Mouse (Mus musculus) stomach, embryonic 15.5 days (tissue): Measurements from ENCODE around the gene Tmx2. TPM values are rescaled to one million over a fixed set of nuclear protein-coding genes. Genes with fewer than 3 reads are reported as not detected.
A peak's percentile ranks its signal among the peaks of the same experiment; 100 is the strongest.
"Not testable (repeated sequence)": the region's sequence is repeated elsewhere in the genome, so short reads cannot be mapped to it uniquely, and the experiment has no call there.

ENCODE experiments used
- ATAC-seq: fragments of 200-750 bp; cut with Nextera tagmentation; 2 replicates; pipeline ENCODE4 v1.8.0; 2017; ENCODE audit warnings: low read depth, moderate number of reproducible peaks, moderate TSS enrichment; ENCODE audit not compliant: insufficient read depth, low FRiP score
- H3K27ac ChIP-seq: fragments of 300-500 bp; sonication (generic); 2 replicates; pipeline ENCODE4 v1.5.1; 2015; ENCODE audit warnings: mild to moderate bottlenecking, inconsistent platforms
- H3K27me3 ChIP-seq: fragments of 300-500 bp; sonication (generic); replicated peaks from 2 replicates; pipeline ENCODE4 v1.6.1; 2015; ENCODE audit warnings: inconsistent platforms
- H3K36me3 ChIP-seq: fragments of 300-500 bp; sonication (generic); 2 replicates; pipeline ENCODE4 v1.6.1; 2015; ENCODE audit warnings: inconsistent platforms
- H3K4me1 ChIP-seq: fragments of 300-500 bp; sonication (generic); 2 replicates; pipeline ENCODE4 v1.6.1; 2015; ENCODE audit warnings: inconsistent platforms
- H3K4me2 ChIP-seq: fragments of 300-500 bp; sonication (generic); 2 replicates; pipeline ENCODE4 v1.6.1; 2015; ENCODE audit warnings: mild to moderate bottlenecking, inconsistent platforms
- H3K4me3 ChIP-seq: fragments of 300-500 bp; sonication (generic); replicated peaks from 2 replicates; pipeline ENCODE4 v1.5.1; 2015; ENCODE audit warnings: inconsistent platforms
- H3K9ac ChIP-seq: fragments of 300-500 bp; sonication (generic); 2 replicates; pipeline ENCODE4 v1.6.1; 2015; ENCODE audit warnings: inconsistent platforms
- H3K9me3 ChIP-seq: fragments of 300-500 bp; sonication (generic); 2 replicates; pipeline ENCODE4 v1.6.1; 2016; ENCODE audit warnings: inconsistent platforms
- WGBS: fragments of 180-500 bp; shearing (Covaris S2); methylation state at CpG from one replicate; pipeline ENCODE4 v1.1.7; 2015; 5-methylcytosine and 5-hydroxymethylcytosine counted together
- polyA plus RNA-seq: library from polyadenylated mRNA; unstranded; fragments of >200 nt; fragmentation: Nextera tagmentation; extraction: Ambion mirVana; gene quantifications from 2 replicates; pipeline ENCODE4 v1.2.1, GENCODE M21; 2015

The Tmx2 gene
- polyA plus RNA-seq, result 119 and 133 TPM in 2 replicates

GRCm38 (mm10) chr2:84679016-84679415 is at the start of gene Tmx2:
Tmx2 (minus strand) TSS chr2:84679140.
- H3K4me2 ChIP-seq, result peak within 1 kb of the TSS; percentile 66
- no peak for ATAC-seq
- H3K9ac ChIP-seq, result peak within 1 kb of the TSS; percentile 89
- H3K27me3 ChIP-seq, result no peaks in the 10 kb centered on the region
- no peaks in the 10 kb centered on the region for H3K9me3 ChIP-seq
- H3K36me3 ChIP-seq, result peaks cover 11% of the 10 kb centered on the region; the same call in 1 of the 2 replicates
- H3K4me3 ChIP-seq, result peak within 1 kb of the TSS; percentile 83
- H3K27ac ChIP-seq, result peak within 1 kb of the TSS; percentile 80
- WGBS, result 14% methylated on average over 8 of the region's 8 CpGs
- H3K4me1 ChIP-seq, result 0 out of 2 replicates have a peak, but pooled peaks cover 5% of the 10 kb centered on the region

DNA sequence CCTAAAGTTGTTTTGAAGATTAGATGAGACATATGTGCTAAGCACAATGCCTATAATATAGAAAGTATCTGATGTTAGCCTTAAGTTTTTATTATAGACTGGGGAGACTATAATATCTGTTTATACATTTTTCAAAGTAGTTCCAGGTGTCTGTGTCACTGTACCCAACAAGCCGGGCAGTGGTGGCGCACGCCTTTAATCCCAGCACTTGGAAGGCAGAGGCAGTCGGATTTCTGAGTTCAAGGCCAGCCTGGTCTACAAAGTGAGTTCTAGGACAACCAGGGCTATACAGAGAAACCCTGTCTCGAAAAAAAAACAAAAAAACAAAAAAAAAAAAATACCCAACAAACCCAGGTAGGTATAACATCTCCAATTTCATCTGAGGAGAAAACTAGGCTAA is 49.3 kb upstream of the Tmx2 start:
- not testable (repeated sequence) for H3K36me3 ChIP-seq, H3K4me3 ChIP-seq, H3K27me3 ChIP-seq, ATAC-seq, H3K4me2 ChIP-seq, H3K27ac ChIP-seq, H3K9me3 ChIP-seq, H3K9ac ChIP-seq
- peaks cover 13% of the 10 kb centered on the region for H3K4me1 ChIP-seq
- 77% methylated on average over 5 of the region's 5 CpGs for WGBS

GRCm38 (mm10) chr2:84727172-84727858 is 48.4 kb upstream of the Tmx2 start, which contains the start of gene Clp1:
Clp1 (minus strand) TSS chr2:84727350.
- no peaks in the 10 kb centered on the region for H3K9me3 ChIP-seq
- H3K4me3 ChIP-seq, result peak within 1 kb of the TSS; percentile 50
- under 1% methylated on average over 39 of the region's 39 CpGs for WGBS
- peaks cover 13% of the 10 kb centered on the region for H3K4me1 ChIP-seq
- peak within 1 kb of the TSS; percentile 39; the same call in 1 of the 2 replicates for H3K9ac ChIP-seq
- no peaks in the 10 kb centered on the region for H3K27me3 ChIP-seq
- H3K4me2 ChIP-seq, result peak within 1 kb of the TSS; percentile 76
- peak within 1 kb of the TSS; percentile 92 for H3K27ac ChIP-seq
- peak; percentile 97 for ATAC-seq
- peaks cover 9% of the 10 kb centered on the region; the same call in 1 of the 2 replicates for H3K36me3 ChIP-seq

DNA sequence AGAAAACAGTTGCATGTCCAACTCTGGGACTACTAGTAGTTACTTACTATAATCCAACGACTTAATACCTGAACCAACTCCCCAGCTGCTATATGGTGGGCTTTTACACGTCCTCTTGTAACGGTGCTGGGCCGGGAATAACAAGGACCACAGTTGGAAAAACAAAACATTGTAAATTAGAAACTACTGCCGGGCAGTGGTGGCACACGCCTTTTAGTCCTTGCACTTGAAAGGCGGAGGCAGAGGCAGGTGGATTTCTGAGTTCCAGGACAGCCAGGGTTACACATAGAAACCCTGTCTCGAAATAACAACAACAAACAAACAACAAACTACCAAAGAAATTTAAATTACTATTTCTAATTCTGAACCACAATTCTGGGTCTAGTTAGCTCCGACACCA is 47.8 kb upstream of the Tmx2 start:
- ATAC-seq, result no peak
- Histone ChIP-seq H3K9me3 (no peaks in the 10 kb centered on the region), H3K9ac (peak overlapping the region; percentile 24; the same call in 1 of the 2 replicates), H3K4me2 (peak overlapping the region; percentile 76), H3K27me3 (no peaks in the 10 kb centered on the region), H3K36me3 (peaks cover 10% of the 10 kb centered on the region; the same call in 1 of the 2 replicates), H3K4me1 (peaks cover 13% of the 10 kb centered on the region), H3K27ac (no peak overlapping the region), H3K4me3 (peak overlapping the region; percentile 50)
- 2% methylated on average over 9 of the region's 9 CpGs for WGBS

DNA sequence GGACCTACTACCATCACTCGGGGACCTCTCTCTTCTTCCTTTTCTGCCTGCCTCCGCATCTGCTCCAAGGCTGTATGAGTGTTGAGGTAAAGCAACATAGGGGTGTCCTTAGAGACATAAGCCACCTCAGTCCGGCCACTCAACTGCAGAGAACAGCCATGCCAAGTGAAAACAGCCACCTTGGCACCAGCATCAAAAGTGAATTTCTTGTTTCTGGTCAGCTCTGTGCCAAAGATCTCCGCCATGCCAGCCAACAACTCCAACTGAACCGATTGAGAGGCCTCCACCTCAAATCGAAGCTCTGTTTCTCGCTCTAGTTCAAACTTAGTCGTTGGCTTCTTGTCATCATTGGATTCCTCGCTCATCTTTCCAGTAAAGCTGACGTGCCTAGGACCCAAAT is 46.8 kb upstream of the Tmx2 start:
- H3K36me3 ChIP-seq, result peaks cover 11% of the 10 kb centered on the region; the same call in 1 of the 2 replicates
- H3K9ac ChIP-seq, result no peak overlapping the region
- 0 out of 2 replicates have a peak overlapping the region, but pooled peaks have one; percentile 76 for H3K4me2 ChIP-seq
- no peak overlapping the region for H3K4me3 ChIP-seq
- H3K9me3 ChIP-seq, result no peaks in the 10 kb centered on the region
- peaks cover 13% of the 10 kb centered on the region for H3K4me1 ChIP-seq
- H3K27me3 ChIP-seq, result no peaks in the 10 kb centered on the region
- no peak for ATAC-seq
- 93% methylated on average over 10 of the region's 10 CpGs for WGBS
- no peak overlapping the region for H3K27ac ChIP-seq

DNA sequence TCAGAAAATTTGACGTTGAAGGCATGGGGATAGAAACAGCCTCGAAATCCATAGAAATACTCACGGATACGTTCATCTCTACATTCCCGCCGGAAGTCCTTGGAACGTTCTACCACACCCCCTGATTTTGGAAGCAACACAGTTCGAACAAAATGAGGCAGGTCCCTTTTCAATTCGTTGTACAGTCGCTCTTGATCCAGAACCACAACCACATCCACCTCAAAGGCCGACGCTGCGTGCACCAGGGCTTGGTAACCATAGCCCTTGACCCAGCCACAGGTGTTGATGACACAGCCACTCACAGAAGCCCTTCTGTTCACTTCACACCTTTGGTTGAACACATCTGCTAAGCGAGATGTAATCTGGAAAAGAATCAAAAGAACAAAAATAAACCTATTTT is 44.9 kb upstream of the Tmx2 start:
- WGBS, result 95% methylated on average over 14 of the region's 14 CpGs
- H3K27ac ChIP-seq, result no peak overlapping the region

DNA sequence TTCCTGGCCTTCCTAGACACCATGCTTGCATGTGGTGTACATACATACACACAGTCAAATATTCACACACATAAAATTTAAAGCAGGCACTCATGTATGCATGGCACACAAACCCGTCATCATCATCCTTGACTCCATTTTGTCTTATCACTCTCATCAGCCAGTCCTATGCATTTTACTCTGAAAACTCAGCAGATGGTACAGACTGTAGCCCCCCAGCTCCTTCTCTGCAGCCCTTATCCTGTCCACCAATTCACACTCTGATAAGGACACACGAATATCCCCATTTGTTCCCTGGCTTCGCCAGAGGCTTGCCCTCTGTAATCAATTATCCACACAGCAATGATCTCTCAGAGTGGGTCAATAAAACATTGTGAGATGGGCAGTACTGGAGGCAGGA is 42.2 kb upstream of the Tmx2 start:
- Histone ChIP-seq H3K36me3 (peaks cover 11% of the 10 kb centered on the region; the same call in 1 of the 2 replicates), H3K27me3 (no peaks in the 10 kb centered on the region), H3K4me3 (no peak overlapping the region), H3K9me3 (no peaks in the 10 kb centered on the region), H3K9ac (no peak overlapping the region), H3K4me1 (peaks cover 8% of the 10 kb centered on the region; the same call in 1 of the 2 replicates), H3K4me2 (no peak overlapping the region), H3K27ac (no peak overlapping the region)
- 72% methylated on average over 3 of the region's 3 CpGs for WGBS
- ATAC-seq, result no peak

More for the DNA sequence above, 44.9 kb upstream of the Tmx2 start:
- no peak overlapping the region for H3K9ac ChIP-seq
- H3K4me1 ChIP-seq, result peaks cover 13% of the 10 kb centered on the region
- H3K4me3 ChIP-seq, result no peak overlapping the region
- peaks cover 11% of the 10 kb centered on the region; the same call in 1 of the 2 replicates for H3K36me3 ChIP-seq
- no peak for ATAC-seq
- H3K27me3 ChIP-seq, result no peaks in the 10 kb centered on the region
- H3K4me2 ChIP-seq, result no peak overlapping the region
- H3K9me3 ChIP-seq, result no peaks in the 10 kb centered on the region

DNA sequence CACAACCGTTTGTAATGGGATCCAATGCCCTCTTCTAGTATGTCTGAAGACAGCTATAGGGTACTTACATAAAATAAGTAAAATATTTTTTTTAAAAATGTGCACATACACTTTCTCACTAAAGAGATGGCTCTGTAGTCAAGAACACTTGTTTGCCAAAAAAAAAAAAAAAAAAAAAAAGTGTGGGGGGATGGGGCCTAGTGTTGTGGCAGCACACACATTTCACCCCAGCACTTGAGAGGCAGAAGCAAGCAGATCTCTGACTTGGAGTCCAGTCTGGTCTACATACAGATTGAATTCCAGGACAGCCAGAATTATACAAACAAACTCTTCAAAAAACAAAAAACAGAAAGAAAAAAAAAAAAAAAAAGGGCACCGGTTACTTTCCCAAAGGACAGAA is 41.8 kb upstream of the Tmx2 start:
- no peak for ATAC-seq
- Histone ChIP-seq H3K36me3 (peaks cover 11% of the 10 kb centered on the region; the same call in 1 of the 2 replicates), H3K27ac (no peak overlapping the region), H3K4me3 (no peak overlapping the region), H3K9me3 (no peaks in the 10 kb centered on the region), H3K9ac (no peak overlapping the region), H3K4me1 (0 out of 2 replicates have a peak, but pooled peaks cover 4% of the 10 kb centered on the region), H3K27me3 (no peaks in the 10 kb centered on the region), H3K4me2 (no peak overlapping the region)
- 94% methylated on average over 2 of the region's 2 CpGs for WGBS

DNA sequence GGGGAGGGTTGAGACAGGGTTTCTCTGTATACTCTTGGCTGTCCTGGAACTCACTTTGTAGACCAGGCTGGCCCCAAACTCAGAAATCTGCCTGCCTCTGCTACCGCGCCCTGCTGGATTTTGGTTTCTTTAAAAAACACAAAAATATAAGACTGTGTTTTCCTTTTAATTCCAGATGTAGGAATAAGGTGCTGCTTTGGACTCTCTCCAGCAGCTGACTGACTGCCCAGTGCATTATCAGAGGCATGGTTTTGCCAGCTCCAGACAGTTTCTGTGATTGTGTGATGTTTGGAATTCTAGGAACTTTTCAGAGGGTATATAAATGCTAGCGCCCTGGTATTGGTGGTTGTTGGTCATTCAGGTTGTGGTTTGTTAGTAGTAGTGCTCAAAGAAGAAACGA is 38.4 kb upstream of the Tmx2 start:
- Histone ChIP-seq H3K27me3 (no peaks in the 10 kb centered on the region), H3K27ac (no peak overlapping the region; the same call in 1 of the 2 replicates), H3K9ac (no peak overlapping the region), H3K4me3 (no peak overlapping the region), H3K4me1 (peaks cover 6% of the 10 kb centered on the region; the same call in 1 of the 2 replicates), H3K36me3 (0 out of 2 replicates have a peak, but pooled peaks cover 2% of the 10 kb centered on the region), H3K4me2 (no peak overlapping the region), H3K9me3 (no peaks in the 10 kb centered on the region)
- ATAC-seq, result no peak
- 92% methylated on average over 4 of the region's 4 CpGs for WGBS

DNA sequence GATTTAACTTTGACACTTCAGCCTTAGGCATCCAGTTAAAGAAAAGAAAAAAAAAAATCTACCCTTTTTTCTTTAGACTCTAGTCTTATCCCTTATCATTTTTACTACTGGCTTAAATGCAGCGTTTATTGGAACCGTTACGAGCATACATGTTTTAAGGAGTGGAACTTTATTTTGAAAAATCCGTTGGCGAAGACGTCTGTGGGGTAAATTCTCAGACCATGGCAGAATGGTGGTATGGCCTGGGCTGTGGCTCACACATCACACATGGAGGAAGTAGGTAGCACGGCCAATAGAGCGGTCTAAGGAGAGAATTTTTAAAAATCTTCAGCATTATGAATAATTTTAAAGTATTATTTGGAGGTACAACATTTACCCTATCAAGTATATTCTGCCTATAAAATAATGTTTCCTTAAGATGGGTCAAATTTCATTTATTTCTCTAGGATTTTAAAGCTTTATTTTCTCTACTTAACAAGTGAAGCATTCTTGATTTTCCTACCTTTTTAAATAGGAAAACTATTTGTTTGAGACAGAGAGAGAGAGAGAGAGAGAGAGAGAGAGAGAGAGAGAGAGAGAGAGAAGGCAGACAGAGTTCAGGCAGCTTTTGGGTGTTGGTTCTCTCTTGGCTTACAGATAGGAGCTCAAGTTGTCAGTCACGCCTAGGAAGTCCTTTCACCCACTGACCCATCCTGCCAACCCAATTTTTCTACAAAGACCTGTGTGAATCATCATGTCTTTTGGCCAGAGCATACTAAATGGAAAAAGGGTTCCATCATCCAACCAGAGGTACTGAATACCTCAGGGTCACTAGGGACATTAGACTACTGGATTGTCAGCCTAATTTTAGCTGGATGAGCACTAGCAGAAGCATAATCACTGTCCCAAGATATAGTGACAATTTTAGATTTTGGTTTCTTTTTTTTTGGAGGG is 37.7 kb upstream of the Tmx2 start:
- no peaks in the 10 kb centered on the region for H3K9me3 ChIP-seq
- peaks cover 6% of the 10 kb centered on the region; the same call in 1 of the 2 replicates for H3K4me1 ChIP-seq
- no peak for ATAC-seq
- H3K4me2 ChIP-seq, result peak overlapping the region; percentile 64
- 0 out of 2 replicates have a peak, but pooled peaks cover 1% of the 10 kb centered on the region for H3K36me3 ChIP-seq
- H3K9ac ChIP-seq, result peak overlapping the region; percentile 32; the same call in 1 of the 2 replicates
- 31% methylated on average over 9 of the region's 9 CpGs for WGBS
- H3K27me3 ChIP-seq, result no peaks in the 10 kb centered on the region
- H3K4me3 ChIP-seq, result peak overlapping the region; percentile 96
- H3K27ac ChIP-seq, result peak overlapping the region; percentile 98

DNA sequence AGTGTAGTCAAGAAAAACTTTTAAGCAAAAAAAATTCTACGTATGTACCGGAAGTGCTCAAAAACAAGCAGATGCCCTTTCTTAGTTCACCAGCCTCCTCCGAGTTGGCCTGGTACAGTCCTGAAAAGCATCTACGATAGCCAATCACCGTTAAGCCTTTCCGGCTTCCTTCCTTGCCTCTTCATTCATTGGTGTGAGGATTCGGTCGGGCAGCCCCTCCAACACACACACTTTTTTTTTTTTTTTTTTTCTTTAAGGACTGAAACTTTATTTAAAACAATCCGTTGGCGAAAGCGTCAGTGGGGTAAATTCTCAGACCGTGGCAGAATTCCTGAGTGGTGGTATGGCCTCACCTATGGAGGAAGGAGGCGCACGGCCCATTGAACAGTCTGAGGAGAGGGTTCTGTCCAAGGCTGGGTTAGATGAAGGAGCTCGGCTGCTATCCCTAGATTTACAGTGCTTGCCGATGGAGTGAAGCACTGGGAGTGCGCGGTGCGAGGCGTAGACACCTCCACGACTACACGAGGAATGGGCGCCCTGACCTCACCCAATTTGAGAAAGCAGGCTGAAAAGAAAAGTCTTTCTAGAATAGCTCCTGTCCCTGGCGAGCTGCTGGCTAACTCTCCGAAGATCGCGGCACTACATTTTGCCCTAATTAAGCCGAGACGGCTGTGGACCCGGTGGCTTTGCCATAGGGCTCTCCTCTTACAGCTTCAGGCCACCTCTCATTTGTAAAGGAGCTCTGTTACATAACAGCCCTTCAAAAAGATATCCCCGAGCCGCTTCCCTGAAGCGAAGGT is 36.8 kb upstream of the Tmx2 start:
- H3K4me1 ChIP-seq, result peaks cover 6% of the 10 kb centered on the region; the same call in 1 of the 2 replicates
- peak overlapping the region; percentile 96 for H3K4me3 ChIP-seq
- no peaks in the 10 kb centered on the region for H3K9me3 ChIP-seq
- peak overlapping the region; percentile 32; the same call in 1 of the 2 replicates for H3K9ac ChIP-seq
- no peaks in the 10 kb centered on the region for H3K27me3 ChIP-seq
- ATAC-seq, result peak; percentile 93
- WGBS, result under 1% methylated on average over 33 of the region's 33 CpGs
- peak overlapping the region; percentile 98 for H3K27ac ChIP-seq
- peaks cover 2% of the 10 kb centered on the region; the same call in 1 of the 2 replicates for H3K36me3 ChIP-seq
- peak overlapping the region; percentile 64 for H3K4me2 ChIP-seq
